In the genomic region with DNA sequence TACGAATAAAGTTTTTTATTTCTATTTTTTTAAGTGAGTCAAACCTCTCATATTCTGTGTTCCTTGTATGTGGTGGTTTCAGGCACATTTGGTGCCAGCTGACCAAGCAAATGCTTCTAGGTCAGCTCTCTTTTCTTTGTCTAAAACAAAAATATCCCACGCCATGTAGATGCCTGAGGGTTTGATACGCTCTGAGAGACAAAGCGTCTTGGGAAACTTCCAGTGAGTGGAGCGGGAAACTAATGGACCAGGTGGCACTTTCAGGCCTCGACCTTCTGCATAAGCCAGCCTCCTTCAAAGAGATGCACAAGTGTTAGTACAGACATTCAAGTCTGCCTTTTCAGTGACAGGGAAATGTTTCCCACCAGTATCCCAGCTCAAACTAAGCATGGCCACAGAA, we compare ENCODE assay signal across 23 mouse cellular contexts.
DNase-seq lines count a peak whose midpoint lies in the region; ATAC-seq and TF ChIP-seq lines count a peak whose summit lies in the region.
"Had no signal": no experiment of that assay in that cellular context is flagged by ENCODE, and none has a peak within 500 bp of the region (broad histone marks: within the 10 kb centered on the region; RNA-seq: fewer than 3 reads in every experiment).

No protein-coding gene starts in this region.

- H3K36me3 ChIP-seq in kidney, embryonic 15.5 days: no peaks in the 10 kb centered on the region
- H3K36me3 ChIP-seq: embryonic facial prominence, embryonic 13.5 days; forebrain, embryonic 12.5 days; heart, embryonic 15.5 days; hindbrain, embryonic 13.5 days had no signal

- H3K4me1 ChIP-seq in kidney, embryonic 15.5 days: peaks cover 13% of the 10 kb centered on the region; the same call in 1 of the 2 replicates
- no peaks in the 10 kb centered on the region for H3K4me1 ChIP-seq in cerebellum, adult 2 months (ENCODE audit: control insufficient read depth, insufficient read depth, low read length)
- H3K4me1 ChIP-seq: embryonic facial prominence, embryonic 13.5 days had no signal

- H3K4me3 ChIP-seq in kidney, embryonic 15.5 days (replicated peaks): no peak overlapping the region
- no peak overlapping the region for H3K4me3 ChIP-seq in cerebellum, adult 2 months (replicated peaks; ENCODE audit: insufficient read depth, low read depth, low read length)
- H3K4me3 ChIP-seq: embryonic facial prominence, embryonic 13.5 days; forebrain, embryonic 12.5 days; heart, adult 2 months; heart, embryonic 15.5 days; hindbrain, embryonic 13.5 days had no signal

- DNase-seq in cerebellum, adult 11 months: peak; percentile 2
- DNase-seq in kidney, adult 11 months: no peak
- DNase-seq in cerebellum, adult 2 months: peak; percentile 12 to 43
- peak; percentile 4 to 10 for DNase-seq in cerebellum, postnatal 14 days
- no peak for DNase-seq in urinary bladder, adult 18-20 months (ENCODE audit: low spot score in 2 of 2)
- no peak for DNase-seq in frontal cortex, postnatal 14 days (ENCODE audit: low spot score in 2 of 2)
- DNase-seq: adrenal gland, adult 2 months; adrenal gland, postnatal 36 days; B cell, adult 2 months; gastrocnemius, postnatal 14 days; heart, adult 2 months; heart, postnatal 14 days had no signal

- H3K27ac ChIP-seq in kidney, embryonic 15.5 days: peak overlapping the region; percentile 4; the same call in 1 of the 2 replicates
- no peak overlapping the region for H3K27ac ChIP-seq in cerebellum, adult 2 months (ENCODE audit: insufficient read depth, low read length)
- H3K27ac ChIP-seq: embryonic facial prominence, embryonic 13.5 days; forebrain, embryonic 12.5 days; heart, adult 2 months; heart, embryonic 15.5 days; hindbrain, embryonic 13.5 days; hindbrain, postnatal 0 days had no signal

- no peak overlapping the region for H3K9ac ChIP-seq in kidney, embryonic 15.5 days
- H3K9ac ChIP-seq: embryonic facial prominence, embryonic 13.5 days; forebrain, embryonic 12.5 days; heart, embryonic 15.5 days; hindbrain, embryonic 13.5 days had no signal

- no peak overlapping the region for H3K4me2 ChIP-seq in kidney, embryonic 15.5 days
- H3K4me2 ChIP-seq: embryonic facial prominence, embryonic 13.5 days; forebrain, embryonic 12.5 days; heart, embryonic 11.5 days; heart, embryonic 15.5 days; hindbrain, embryonic 13.5 days had no signal

- TF ChIP-seq POLR2A in cerebellum, adult 2 months (IDR thresholded peaks at IDR 0.05; ENCODE audit: borderline replicate concordance, insufficient read depth, low read length): no peak

- ATAC-seq in cerebellum, adult (ENCODE audit: insufficient number of reproducible peaks, low FRiP score, low TSS enrichment): no peak
- ATAC-seq in kidney, embryonic 15.5 days (replicated peaks; ENCODE audit: low FRiP score): 0 out of 2 replicates have a peak, but pooled peaks have one; percentile 18
- ATAC-seq: activated CD4-positive, CD25-positive, alpha-beta regulatory T cell, adult 4 months; forebrain, embryonic 16.5 days; hindbrain, postnatal 0 days; Patski had no signal

- H3K27me3 ChIP-seq in kidney, embryonic 15.5 days: no peaks in the 10 kb centered on the region
- no peaks in the 10 kb centered on the region for H3K27me3 ChIP-seq in cerebellum, adult 2 months (ENCODE audit: control insufficient read depth, insufficient read depth, low read length)
- H3K27me3 ChIP-seq: embryonic facial prominence, embryonic 13.5 days; forebrain, embryonic 12.5 days; heart, embryonic 15.5 days; hindbrain, embryonic 13.5 days; Patski had no signal

- H3K9me3 ChIP-seq in kidney, embryonic 15.5 days (replicated peaks): no peaks in the 10 kb centered on the region
- H3K9me3 ChIP-seq: embryonic facial prominence, embryonic 13.5 days; forebrain, embryonic 12.5 days; heart, embryonic 15.5 days; hindbrain, embryonic 13.5 days had no signal

- WGBS in kidney, embryonic 15.5 days: 76% methylated on average over 6 of the region's 6 CpGs
- 61% methylated on average over 6 of the region's 6 CpGs for WGBS in cerebellum, adult 2 months

- TF ChIP-seq CTCF in cerebellum, adult 2 months (IDR thresholded peaks at IDR 0.05; ENCODE audit: borderline replicate concordance, insufficient read depth, low read depth, low read length): no peak

Comparison
In these comparisons a context has a peak if more than half of its experiments do, and no peak if none do; other contexts are left out.
1. DNase-seq: peak in cerebellum, adult 11 months (single experiment), cerebellum, adult 2 months (2 of 2) and cerebellum, postnatal 14 days (2 of 2); none in kidney, adult 11 months (single experiment), urinary bladder, adult 18-20 months (0 of 2) and frontal cortex, postnatal 14 days (0 of 2).